Mouse (Mus musculus): ENCODE data around the gene Fbxw19.
"Not testable (repeated sequence)": the region's sequence is repeated elsewhere in the genome, so short reads cannot be mapped to it uniquely, and the experiment has no call there.

The Fbxw19 gene

GRCm38 (mm10) chr9:109495775-109496174, at the start of gene Fbxw19:
Gene Fbxw19, minus strand, starts transcription at chr9:109495875.
- not testable (repeated sequence) for DNase-seq (ENCODE audit: low read depth)

DNA sequence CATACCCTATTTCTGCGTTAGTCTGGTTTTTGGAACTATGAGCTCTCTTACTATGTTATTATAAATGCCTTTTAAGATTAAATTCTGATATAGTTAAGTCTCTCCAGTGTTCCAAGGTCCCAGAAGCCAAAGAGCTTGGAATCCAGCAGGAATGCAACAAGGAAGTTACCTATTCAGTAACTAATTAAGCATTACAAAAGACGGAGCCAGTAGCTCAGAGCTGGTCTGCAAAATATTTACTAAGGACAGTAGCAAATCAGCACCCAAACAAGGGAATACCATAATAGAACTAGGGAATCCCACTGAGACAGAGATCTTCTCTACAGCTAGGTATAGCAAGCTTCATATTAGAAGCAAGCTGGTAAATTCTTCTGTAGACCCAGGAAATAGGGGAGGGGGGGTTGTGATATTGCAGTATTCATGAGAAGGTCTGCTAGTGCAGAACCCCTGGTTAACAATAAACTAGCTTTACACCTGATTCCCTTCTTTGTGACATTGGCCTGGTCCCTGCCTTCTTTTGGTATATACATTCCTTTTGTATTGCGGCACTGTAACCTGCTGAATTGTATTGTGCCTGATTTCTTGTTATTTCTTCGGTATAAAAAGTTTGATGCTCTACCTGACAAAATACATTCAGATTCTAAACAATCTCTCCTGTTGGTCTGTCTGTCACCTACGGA, 27.9 kb upstream of the Fbxw19 start:
- no peak for DNase-seq (ENCODE audit: low read depth)

DNA sequence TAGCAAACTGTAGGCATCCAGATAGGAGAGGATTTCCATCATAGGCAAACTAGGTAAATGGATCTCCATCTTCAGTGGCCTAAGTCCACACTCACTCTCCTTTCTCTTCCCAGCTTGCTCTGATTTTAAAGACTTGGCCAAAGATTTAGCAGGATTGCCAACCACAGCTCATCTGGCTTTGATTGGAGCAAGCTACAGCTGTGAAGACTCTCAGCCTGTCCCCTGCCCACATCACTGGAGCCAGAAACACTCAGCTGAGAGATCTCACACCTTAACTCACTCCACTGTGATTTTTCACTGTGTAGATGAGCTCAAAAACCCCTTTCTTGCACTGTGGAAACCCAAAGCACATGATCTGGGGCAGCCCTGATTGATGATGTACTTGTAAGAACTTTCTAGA, 46.6 kb downstream of the Fbxw19 start, which contains the start of gene Fbxw16:
Gene Fbxw16 (minus strand): TSS at position 101 of the 400 bp plus-strand sequence.
- no peak for DNase-seq (ENCODE audit: low read depth)

- DNase-seq (ENCODE audit: low read depth): no peak
These were observed 62.7 kb downstream of the Fbxw19 start for GRCm38 (mm10) chr9:109432956-109433355.
